17 mouse cellular contexts compared by ENCODE assay signal in the genomic region with DNA sequence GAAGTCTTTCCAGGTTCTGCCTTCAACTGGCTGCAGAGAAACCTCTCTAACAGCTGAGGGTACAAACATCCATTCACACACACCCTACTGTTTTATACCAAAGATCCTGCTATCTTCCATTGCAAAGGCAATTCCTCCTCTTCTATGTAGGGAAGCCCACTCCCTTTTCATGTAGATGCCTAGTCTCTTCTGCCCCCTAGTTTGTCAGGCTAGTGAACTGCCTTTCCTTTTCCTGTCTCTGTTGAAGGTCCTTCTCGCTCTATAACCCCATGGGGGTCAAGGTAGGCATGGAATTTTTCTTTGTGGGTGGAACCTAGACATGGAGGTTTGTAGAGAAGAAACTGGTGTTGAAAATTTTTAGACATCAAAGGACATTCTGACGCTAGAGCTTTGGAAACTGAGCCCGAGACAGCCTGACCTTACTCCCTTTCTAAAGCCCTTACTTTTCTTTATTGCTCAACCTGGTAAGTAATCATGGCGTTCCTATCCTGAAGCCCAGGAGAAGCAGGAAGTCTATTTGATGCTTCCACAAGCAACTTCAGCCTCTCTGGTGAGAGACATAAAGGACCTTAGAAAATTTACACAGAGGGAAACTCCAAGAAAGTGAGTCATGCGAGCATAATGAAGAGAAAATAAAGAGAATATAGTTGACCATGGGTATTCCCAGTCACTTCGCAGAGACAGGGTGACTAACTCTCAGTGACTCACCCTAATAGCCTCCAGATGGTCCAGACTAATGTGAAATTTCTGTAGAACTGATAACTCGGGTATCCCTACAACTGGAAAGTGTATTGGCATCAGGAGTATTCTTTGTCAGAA.
DNase-seq lines count a peak whose midpoint lies in the region; ATAC-seq and TF ChIP-seq lines count a peak whose summit lies in the region.
"Had no signal": no experiment of that assay in that cellular context is flagged by ENCODE, and none has a peak within 500 bp of the region (broad histone marks: within the 10 kb centered on the region; RNA-seq: fewer than 3 reads in every experiment).

No protein-coding gene starts in this region.

- TF ChIP-seq POLR2A in brain, embryonic 14.5 days (IDR thresholded peaks at IDR 0.05; ENCODE audit: borderline replicate concordance, extremely low read depth, insufficient read depth, insufficient read length, poor library complexity, severe bottlenecking): no peak

- no peaks in the 10 kb centered on the region for H3K36me3 ChIP-seq in hindbrain, postnatal 0 days (ENCODE audit: insufficient read depth, low read length)
- H3K36me3 ChIP-seq in hindbrain, embryonic 14.5 days (replicated peaks; ENCODE audit: control insufficient read depth, insufficient read depth): no peaks in the 10 kb centered on the region
- H3K36me3 ChIP-seq in midbrain, postnatal 0 days (ENCODE audit: insufficient read depth, low read length): no peaks in the 10 kb centered on the region
- no peaks in the 10 kb centered on the region for H3K36me3 ChIP-seq in midbrain, embryonic 11.5 days (ENCODE audit: control insufficient read depth, insufficient read depth, low read length)
- H3K36me3 ChIP-seq: embryonic facial prominence, embryonic 13.5 days; forebrain, embryonic 12.5 days; hindbrain, embryonic 12.5 days; limb, embryonic 10.5 days; liver, embryonic 13.5 days; midbrain, embryonic 15.5 days had no signal

- peaks cover 4% of the 10 kb centered on the region for H3K4me1 ChIP-seq in hindbrain, postnatal 0 days (ENCODE audit: insufficient read depth, low read length)
- peaks cover 12% of the 10 kb centered on the region for H3K4me1 ChIP-seq in hindbrain, embryonic 14.5 days (replicated peaks; ENCODE audit: control insufficient read depth, insufficient read depth, low read length)
- H3K4me1 ChIP-seq in midbrain, postnatal 0 days (ENCODE audit: insufficient read depth, low read length): no peaks in the 10 kb centered on the region
- peaks cover 3% of the 10 kb centered on the region; the same call in 1 of the 2 replicates for H3K4me1 ChIP-seq in midbrain, embryonic 11.5 days (ENCODE audit: control insufficient read depth, insufficient read depth, low read length)
- H3K4me1 ChIP-seq: embryonic facial prominence, embryonic 13.5 days had no signal

- no peak overlapping the region for H3K4me2 ChIP-seq in hindbrain, postnatal 0 days (ENCODE audit: low read depth, low read length)
- no peak overlapping the region for H3K4me2 ChIP-seq in hindbrain, embryonic 14.5 days (replicated peaks)
- H3K4me2 ChIP-seq in midbrain, postnatal 0 days (ENCODE audit: low read depth, low read length, poor library complexity, severe bottlenecking): no peak overlapping the region
- H3K4me2 ChIP-seq in midbrain, embryonic 11.5 days: no peak overlapping the region
- H3K4me2 ChIP-seq: embryonic facial prominence, embryonic 13.5 days; forebrain, embryonic 12.5 days; hindbrain, embryonic 12.5 days; liver, embryonic 13.5 days; midbrain, embryonic 15.5 days had no signal

- no peaks in the 10 kb centered on the region for H3K27me3 ChIP-seq in hindbrain, postnatal 0 days (ENCODE audit: insufficient read depth, low read length)
- H3K27me3 ChIP-seq in hindbrain, embryonic 14.5 days (ENCODE audit: control insufficient read depth, insufficient read depth, low read length): no peaks in the 10 kb centered on the region
- H3K27me3 ChIP-seq in midbrain, postnatal 0 days (ENCODE audit: insufficient read depth, low read length): no peaks in the 10 kb centered on the region
- no peaks in the 10 kb centered on the region for H3K27me3 ChIP-seq in midbrain, embryonic 11.5 days (ENCODE audit: control insufficient read depth, insufficient read depth, low read length)
- H3K27me3 ChIP-seq: embryonic facial prominence, embryonic 13.5 days; forebrain, embryonic 12.5 days; hindbrain, embryonic 12.5 days; liver, embryonic 13.5 days; midbrain, embryonic 15.5 days had no signal

- no peak overlapping the region for H3K9ac ChIP-seq in hindbrain, postnatal 0 days (replicated peaks; ENCODE audit: low read length)
- H3K9ac ChIP-seq in hindbrain, embryonic 14.5 days: no peak overlapping the region
- H3K9ac ChIP-seq in midbrain, postnatal 0 days (replicated peaks; ENCODE audit: low read length, poor library complexity, severe bottlenecking): no peak overlapping the region
- H3K9ac ChIP-seq in midbrain, embryonic 11.5 days (ENCODE audit: low read length): no peak overlapping the region
- H3K9ac ChIP-seq: embryonic facial prominence, embryonic 13.5 days; forebrain, embryonic 12.5 days; hindbrain, embryonic 12.5 days; liver, embryonic 13.5 days; midbrain, embryonic 15.5 days had no signal

- TF ChIP-seq CTCF in hindbrain, postnatal 0 days (IDR thresholded peaks at IDR 0.05; ENCODE audit: low read depth): peak; percentile 40
- peak; percentile 53 for TF ChIP-seq CTCF in midbrain, postnatal 0 days (IDR thresholded peaks at IDR 0.05)
- 0 out of 2 replicates have a peak, but pooled peaks have one; percentile 8 for TF ChIP-seq CTCF in brain, embryonic 14.5 days (IDR thresholded peaks at IDR 0.05; ENCODE audit: borderline replicate concordance, extremely low read depth, insufficient read depth, insufficient read length)

- no peak overlapping the region for H3K4me3 ChIP-seq in hindbrain, postnatal 0 days (ENCODE audit: low read length)
- no peak overlapping the region for H3K4me3 ChIP-seq in hindbrain, embryonic 14.5 days (replicated peaks; ENCODE audit: low read length)
- no peak overlapping the region for H3K4me3 ChIP-seq in midbrain, postnatal 0 days (ENCODE audit: low read depth, low read length)
- no peak overlapping the region for H3K4me3 ChIP-seq in midbrain, embryonic 11.5 days (ENCODE audit: low read depth, low read length)
- H3K4me3 ChIP-seq: embryonic facial prominence, embryonic 13.5 days; forebrain, embryonic 12.5 days; hindbrain, embryonic 12.5 days; limb, embryonic 10.5 days; liver, embryonic 13.5 days; midbrain, embryonic 15.5 days had no signal

- no peak for ATAC-seq in hindbrain, postnatal 0 days
- ATAC-seq in hindbrain, embryonic 14.5 days (ENCODE audit: low FRiP score): no peak
- ATAC-seq in midbrain, postnatal 0 days (ENCODE audit: low FRiP score): no peak
- ATAC-seq in midbrain, embryonic 11.5 days (ENCODE audit: low FRiP score): no peak
- ATAC-seq: midbrain, embryonic 15.5 days had no signal

- 84% methylated on average over 7 of the region's 7 CpGs for WGBS in hindbrain, postnatal 0 days
- WGBS in hindbrain, embryonic 14.5 days: 77% methylated on average over 7 of the region's 7 CpGs
- WGBS in midbrain, postnatal 0 days: 84% methylated on average over 7 of the region's 7 CpGs
- 81% methylated on average over 7 of the region's 7 CpGs for WGBS in midbrain, embryonic 11.5 days

- no peak overlapping the region for H3K27ac ChIP-seq in hindbrain, postnatal 0 days
- no peak overlapping the region for H3K27ac ChIP-seq in hindbrain, embryonic 14.5 days
- no peak overlapping the region for H3K27ac ChIP-seq in midbrain, postnatal 0 days (ENCODE audit: low read depth, low read length)
- no peak overlapping the region for H3K27ac ChIP-seq in midbrain, embryonic 11.5 days (ENCODE audit: low read depth, low read length)
- H3K27ac ChIP-seq: embryonic facial prominence, embryonic 13.5 days; forebrain, embryonic 12.5 days; hindbrain, embryonic 12.5 days; limb, embryonic 10.5 days; liver, embryonic 13.5 days; macrophage; midbrain, embryonic 15.5 days had no signal

- H3K9me3 ChIP-seq in hindbrain, postnatal 0 days (ENCODE audit: low read length): no peaks in the 10 kb centered on the region
- no peaks in the 10 kb centered on the region for H3K9me3 ChIP-seq in hindbrain, embryonic 14.5 days (ENCODE audit: control insufficient read depth, low read length)
- no peaks in the 10 kb centered on the region for H3K9me3 ChIP-seq in midbrain, postnatal 0 days (ENCODE audit: low read length)
- H3K9me3 ChIP-seq in midbrain, embryonic 11.5 days (ENCODE audit: control insufficient read depth, low read length): no peaks in the 10 kb centered on the region
- H3K9me3 ChIP-seq: embryonic facial prominence, embryonic 13.5 days; forebrain, embryonic 12.5 days; hindbrain, embryonic 12.5 days; limb, embryonic 10.5 days; liver, embryonic 13.5 days; midbrain, embryonic 15.5 days had no signal

- no peak for DNase-seq in hindbrain, postnatal 0 days (ENCODE audit: low spot score)
- DNase-seq in hindbrain, embryonic 14.5 days (ENCODE audit: low spot score): no peak
- DNase-seq in midbrain, postnatal 0 days (ENCODE audit: low spot score): no peak
- DNase-seq in midbrain, embryonic 11.5 days (ENCODE audit: low spot score, missing footprints): no peak
- no peak for DNase-seq in brain, embryonic 14.5 days (ENCODE audit: low read depth)
- DNase-seq in B cell, adult 2 months: no peak
- DNase-seq in frontal cortex, adult 2 months (ENCODE audit: extremely low spot score in 1 of 2, low spot score in 1 of 2): no peak
- DNase-seq: cerebellum, adult 11-12 months; kidney, adult 18-20 months; liver, embryonic 13.5 days; thymus, adult 18-20 months had no signal
